Mouse (Mus musculus) liver, postnatal 0 days (tissue): ENCODE results near the gene Rab26.

Experiments used
- CTCF ChIP-seq: sonication (generic); IDR thresholded peaks from 2 replicates; pipeline ENCODE4 v1.5.1; 2016; ENCODE audit warnings: antibody characterized with exemption, low read depth
- EP300 ChIP-seq: IDR thresholded peaks from 2 replicates; pipeline ENCODE4 v1.6.1; 2016; ENCODE audit warnings: antibody characterized with exemption, low read depth, mild to moderate bottlenecking

GRCm38 (mm10) chr17:24546234-24546633 lies 12.2 kb upstream of the Rab26 start:
- TF ChIP-seq CTCF (no peak), EP300 (no peak)
